Mouse (Mus musculus): ENCODE measurements around the gene Fancm.
"Not testable (repeated sequence)": the region's sequence is repeated elsewhere in the genome, so short reads cannot be mapped to it uniquely, and the experiment has no call there.

The Fancm gene

DNA sequence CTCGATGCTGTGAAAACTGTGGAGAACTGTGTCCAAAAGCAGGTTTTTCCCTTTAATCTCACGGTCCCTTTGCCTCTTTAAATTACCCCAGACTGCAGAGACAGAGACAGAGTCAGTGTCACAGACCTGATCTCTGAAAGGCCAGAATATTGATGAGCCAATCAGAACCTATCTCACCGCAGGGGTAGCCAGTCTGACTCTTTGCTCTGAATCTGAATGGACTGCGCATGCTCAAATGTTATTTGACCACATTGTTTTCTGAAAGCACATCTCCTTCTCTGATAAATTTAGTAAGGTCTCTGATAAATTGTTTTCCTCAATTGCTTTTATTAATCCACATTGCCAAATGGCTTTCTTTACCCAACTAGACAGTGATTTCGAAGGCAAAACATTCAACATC, 44.0 kb downstream of the Fancm start:
- DNase-seq (ENCODE audit: low spot score): no peak

GRCm38 (mm10) chr12:65136121-65136520, 60.7 kb downstream of the Fancm start:
- DNase-seq (ENCODE audit: low spot score): not testable (repeated sequence)

DNA sequence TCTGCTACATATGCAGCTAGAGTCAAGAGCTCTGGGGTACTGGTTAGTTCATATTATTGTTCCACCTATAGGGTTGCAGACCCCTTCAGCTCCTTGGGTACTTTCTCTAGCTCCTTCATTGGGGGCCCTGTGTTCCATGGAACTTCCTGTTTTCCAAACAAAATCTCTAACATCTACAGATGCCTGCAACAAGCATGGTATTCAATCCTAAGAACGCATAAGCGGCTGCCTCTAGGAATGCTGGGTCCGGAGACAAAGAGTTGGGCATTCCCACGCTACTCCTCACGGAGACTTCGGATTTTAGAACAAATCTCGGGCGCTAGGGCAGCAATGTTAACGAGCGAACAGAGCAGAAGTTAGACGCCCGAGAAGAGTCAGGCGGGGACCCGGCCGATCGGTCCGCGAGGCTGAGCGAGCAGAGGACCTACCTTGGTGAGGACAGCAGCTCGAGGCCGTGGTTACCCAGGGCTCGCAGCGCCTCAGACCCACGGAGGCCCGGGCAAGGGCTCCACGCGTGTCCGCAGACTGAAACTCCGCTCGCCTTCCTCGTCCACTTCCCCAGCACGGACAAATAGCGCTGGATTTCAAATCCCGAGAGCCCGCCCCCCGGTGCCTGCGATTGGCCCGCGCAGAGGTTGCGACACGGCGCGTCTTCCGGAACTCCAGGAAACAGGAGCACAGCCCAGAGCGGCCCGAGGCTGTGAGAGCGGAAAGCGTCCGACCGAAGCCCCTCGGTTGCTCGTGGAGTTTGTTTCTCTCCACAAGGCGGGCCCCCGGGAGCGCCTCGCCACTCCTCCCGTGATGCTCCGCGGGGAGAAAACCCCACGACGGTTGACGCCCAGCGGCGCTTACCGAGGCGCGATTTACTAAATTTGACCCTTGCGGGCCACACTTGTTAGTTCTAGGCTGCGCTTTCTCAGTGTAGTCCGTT, 96.9 kb downstream of the Fancm start, which contains the start of gene Mis18bp1:
Mis18bp1 (minus strand) TSS at position 584 of the 931 bp plus-strand sequence.
- DNase-seq (ENCODE audit: low spot score): peak; percentile 87

GRCm38 (mm10) chr12:65172959-65173358, 97.6 kb downstream of the Fancm start:
- peak; percentile 6 for DNase-seq (ENCODE audit: low spot score)

DNA sequence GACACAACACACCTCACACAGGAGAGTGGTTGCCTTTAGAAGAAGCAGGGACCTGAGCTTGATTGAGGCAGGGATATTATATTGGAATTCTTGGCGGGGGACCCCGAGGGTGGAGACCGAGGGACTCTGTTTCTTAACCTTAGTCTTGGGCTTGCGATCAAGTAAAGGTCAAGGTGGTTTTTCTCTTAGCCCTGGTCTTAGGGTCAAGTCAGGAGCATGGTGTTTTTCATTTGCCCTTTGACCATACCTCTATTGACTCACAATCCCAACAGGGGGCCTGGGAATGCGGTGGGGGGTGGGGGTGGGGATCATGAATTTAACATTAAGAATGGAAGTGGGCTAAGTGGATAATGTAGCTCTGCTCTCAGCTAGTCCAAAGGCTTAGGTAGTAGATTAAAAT, 98.3 kb downstream of the Fancm start:
- no peak for DNase-seq (ENCODE audit: low spot score)

Measured in ovary, postnatal 10 days (tissue).